Comparison of ENCODE assay signal across 12 mouse cellular contexts in genomic region chr4:43964951-43965684, GRCm38 (mm10). TPM values are rescaled to one million over a fixed set of nuclear protein-coding genes. Genes with fewer than 3 reads are reported as not detected.
DNase-seq lines count a peak whose midpoint lies in the region; ATAC-seq and TF ChIP-seq lines count a peak whose summit lies in the region.
"Had no signal": no experiment of that assay in that cellular context is flagged by ENCODE, and none has a peak within 500 bp of the region (broad histone marks: within the 10 kb centered on the region; RNA-seq: fewer than 3 reads in every experiment).

No protein-coding gene starts in this region.

- no peaks in the 10 kb centered on the region for H3K9me3 ChIP-seq in heart, embryonic 11.5 days (replicated peaks; ENCODE audit: control insufficient read depth, low read length)
- H3K9me3 ChIP-seq in E14TG2a.4 (ENCODE audit: low read length) = peaks cover 13% of the 10 kb centered on the region
- H3K9me3 ChIP-seq in forebrain, embryonic 11.5 days (ENCODE audit: control insufficient read depth, low read length) = no peaks in the 10 kb centered on the region

- no peak overlapping the region for H3K9ac ChIP-seq in heart, embryonic 11.5 days (ENCODE audit: low read depth, low read length)
- H3K9ac ChIP-seq in forebrain, embryonic 11.5 days (ENCODE audit: low read length) = no peak overlapping the region

- peak overlapping the region; percentile 32; the same call in 1 of the 2 replicates for H3K27ac ChIP-seq in heart, embryonic 11.5 days (ENCODE audit: low read depth, low read length)
- H3K27ac ChIP-seq in forebrain, embryonic 11.5 days (ENCODE audit: low read depth, low read length) = no peak overlapping the region

- H3K4me3 ChIP-seq in heart, embryonic 11.5 days (ENCODE audit: low read depth, low read length) = no peak overlapping the region
- peak overlapping the region; percentile 60 for H3K4me3 ChIP-seq in E14TG2a.4 (replicated peaks; ENCODE audit: low read length)
- no peak overlapping the region for H3K4me3 ChIP-seq in forebrain, embryonic 11.5 days (ENCODE audit: low read depth, low read length)

- 31% methylated on average over 4 of the region's 4 CpGs for WGBS in heart, embryonic 11.5 days (ENCODE audit: insufficient replicate concordance)
- WGBS in forebrain, embryonic 11.5 days = 55% methylated on average over 4 of the region's 4 CpGs

- no peak for DNase-seq in heart, postnatal 36 days
- DNase-seq in lung, postnatal 4 days = peak; percentile 44 to 51
- no peak for DNase-seq in neural tube, embryonic 10.5 days (ENCODE audit: extremely low spot score, low spot score)
- DNase-seq in forebrain, embryonic 11.5 days (ENCODE audit: low spot score) = no peak
- DNase-seq in layer of hippocampus, postnatal 25 days (ENCODE audit: extremely low spot score in 1 of 2, low spot score in 1 of 2) = no peak
- DNase-seq: cerebellum, postnatal 10 days had no signal

- no peak overlapping the region; the same call in 1 of the 2 replicates for H3K4me2 ChIP-seq in heart, embryonic 11.5 days
- no peak overlapping the region for H3K4me2 ChIP-seq in forebrain, embryonic 11.5 days (ENCODE audit: low read depth, low read length, severe bottlenecking)

- no peaks in the 10 kb centered on the region for H3K36me3 ChIP-seq in heart, embryonic 11.5 days (ENCODE audit: control insufficient read depth, insufficient read depth, low read length)
- H3K36me3 ChIP-seq in E14TG2a.4 (ENCODE audit: insufficient read depth, low read length) = peaks cover 15% of the 10 kb centered on the region
- H3K36me3 ChIP-seq in forebrain, embryonic 11.5 days (ENCODE audit: control insufficient read depth, insufficient read depth, low read length) = no peaks in the 10 kb centered on the region

- ATAC-seq in heart, embryonic 11.5 days (replicated peaks; ENCODE audit: insufficient number of reproducible peaks, low FRiP score, low TSS enrichment) = no peak
- ATAC-seq in granulocyte monocyte progenitor cell, adult 5-6 weeks (replicated peaks; ENCODE audit: poor library complexity, severe bottlenecking) = peak; percentile 26; the same call in 1 of the 2 replicates
- no peak for ATAC-seq in forebrain, embryonic 11.5 days (replicated peaks; ENCODE audit: low FRiP score)

- no peaks in the 10 kb centered on the region for H3K27me3 ChIP-seq in heart, embryonic 11.5 days (ENCODE audit: control insufficient read depth, insufficient read depth, low read length)
- no peaks in the 10 kb centered on the region for H3K27me3 ChIP-seq in E14TG2a.4 (ENCODE audit: insufficient read depth, low read length)
- no peaks in the 10 kb centered on the region for H3K27me3 ChIP-seq in forebrain, embryonic 11.5 days (ENCODE audit: control insufficient read depth, insufficient read depth, low read length)

- no peak for TF ChIP-seq CTCF in E14TG2a.4 (conservative IDR thresholded peaks at IDR 0.05; ENCODE audit: low read length)

- intact Hi-C loops in heart, postnatal 36 days (cut with DNase I) = no loop called here

- peaks cover 41% of the 10 kb centered on the region for H3K4me1 ChIP-seq in heart, embryonic 11.5 days (ENCODE audit: control insufficient read depth, insufficient read depth, low read length)
- H3K4me1 ChIP-seq in E14TG2a.4 (replicated peaks; ENCODE audit: low read depth, low read length) = peaks cover 84% of the 10 kb centered on the region
- H3K4me1 ChIP-seq in forebrain, embryonic 11.5 days (replicated peaks; ENCODE audit: control insufficient read depth, insufficient read depth, low read length) = peaks cover 3% of the 10 kb centered on the region; the same call in 1 of the 2 replicates

RNA-seq across cellular contexts. Expression of gene Glipr2, which starts 7.9 kb away (rescaled TPM):
- polyA plus RNA-seq in heart, embryonic 11.5 days (2014; fragmentation: Nextera tagmentation; extraction: Ambion mirVana) = 112 and 136 TPM in 2 replicates
- total RNA-seq in heart, postnatal 36 days (2021) = 1 to 10 TPM; 2.5 to 3.8 TPM
- 8.2 and 12.7 TPM in 2 replicates for total RNA-seq in granulocyte monocyte progenitor cell, adult 5-6 weeks (2014; fragmentation: Nextera tagmentation)
- total RNA-seq in granulocyte monocyte progenitor cell, adult 5-6 weeks (2017) = 16.4 and 20.8 TPM in 2 replicates
- polyA plus RNA-seq in forebrain, embryonic 11.5 days (2014; fragmentation: Nextera tagmentation; extraction: Ambion mirVana) = 75.5 and 79.1 TPM in 2 replicates
- total RNA-seq in layer of hippocampus, postnatal 25 days (2021) = 1 to 10 TPM; 2.2 to 3.1 TPM

RNA-seq across cellular contexts. Expression of gene Ccin, which starts 18.2 kb away (rescaled TPM):
- not detected in 2 replicates for polyA plus RNA-seq in heart, embryonic 11.5 days (2014; fragmentation: Nextera tagmentation; extraction: Ambion mirVana)
- total RNA-seq in heart, postnatal 36 days (2021) = under 1 TPM in 1 of 2 experiments, not detected in 1; 0.14 TPM
- not detected in 2 replicates for total RNA-seq in granulocyte monocyte progenitor cell, adult 5-6 weeks (2014; fragmentation: Nextera tagmentation)
- 0.09 TPM in 1 of 2 replicates, not detected in the other for total RNA-seq in granulocyte monocyte progenitor cell, adult 5-6 weeks (2017)
- polyA plus RNA-seq in forebrain, embryonic 11.5 days (2014; fragmentation: Nextera tagmentation; extraction: Ambion mirVana) = not detected in 2 replicates
- not detected for total RNA-seq in layer of hippocampus, postnatal 25 days (2021)
- total RNA-seq: adrenal gland, postnatal 10 days; left cerebral cortex, adult 8-10 months had no signal
- polyA plus RNA-seq: CD4-positive, CD25-positive, alpha-beta regulatory T cell, adult 4 months had no signal

RNA-seq across cellular contexts. Expression of gene Clta, which starts 39.1 kb away (rescaled TPM):
- polyA plus RNA-seq in heart, embryonic 11.5 days (2014; fragmentation: Nextera tagmentation; extraction: Ambion mirVana) = 157 and 162 TPM in 2 replicates
- 10 to 100 TPM; 81.1 to 85.3 TPM for total RNA-seq in heart, postnatal 36 days (2021)
- total RNA-seq in granulocyte monocyte progenitor cell, adult 5-6 weeks (2014; fragmentation: Nextera tagmentation) = 280 and 311 TPM in 2 replicates
- 422 and 509 TPM in 2 replicates for total RNA-seq in granulocyte monocyte progenitor cell, adult 5-6 weeks (2017)
- 211 and 223 TPM in 2 replicates for polyA plus RNA-seq in forebrain, embryonic 11.5 days (2014; fragmentation: Nextera tagmentation; extraction: Ambion mirVana)
- 100 to 1,000 TPM; 273 to 308 TPM for total RNA-seq in layer of hippocampus, postnatal 25 days (2021)

Comparison
In these comparisons a context has a peak if more than half of its experiments do, and no peak if none do; other contexts are left out.
1. DNase-seq: peak in lung, postnatal 4 days (2 of 2); none in heart, postnatal 36 days (0 of 2), neural tube, embryonic 10.5 days (single experiment), forebrain, embryonic 11.5 days (single experiment) and layer of hippocampus, postnatal 25 days (0 of 2).